Mouse (Mus musculus): Measurements from ENCODE around the gene Nat10.

DNA sequence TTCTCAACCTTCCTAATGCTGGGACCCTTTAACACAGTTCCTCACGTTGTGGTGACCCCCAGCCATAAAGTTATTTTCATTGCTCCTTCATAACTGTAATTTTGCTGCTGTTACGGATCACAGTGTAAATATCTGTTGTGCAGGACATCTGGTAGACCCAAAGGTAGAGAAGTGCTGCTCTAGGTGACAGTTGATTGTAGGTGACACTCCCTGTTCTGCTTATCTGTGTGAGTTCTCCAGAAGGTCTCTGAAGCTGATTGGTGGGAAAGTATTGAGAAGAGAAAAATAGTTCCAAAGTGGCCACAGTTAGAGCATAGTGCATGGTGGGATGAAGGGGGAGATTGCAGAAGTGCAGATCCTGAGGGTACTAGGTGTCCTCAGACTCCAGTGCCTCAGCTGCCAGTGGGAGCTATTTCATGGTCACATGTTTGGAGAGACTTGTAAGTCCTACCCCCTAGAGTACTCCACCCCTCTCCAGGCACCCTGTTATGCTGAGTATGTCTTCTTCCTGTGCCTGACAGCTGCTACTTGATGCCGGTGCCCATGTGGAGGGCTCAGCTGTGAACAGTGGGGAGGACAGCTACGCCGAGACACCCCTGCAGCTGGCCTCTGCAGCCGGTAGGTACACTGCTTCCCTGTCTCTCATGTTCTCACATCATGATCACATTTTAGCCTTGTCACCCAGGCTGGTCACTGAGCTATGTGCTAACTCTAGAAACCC, 53.9 kb downstream of the Nat10 start:
- TF ChIP-seq CTCF (IDR thresholded peaks at IDR 0.05; ENCODE audit: control insufficient read depth, insufficient read depth, low read length), result no peak
- TF ChIP-seq POLR2A (IDR thresholded peaks at IDR 0.05; ENCODE audit: borderline replicate concordance, control insufficient read depth, low read depth, low read length), result no peak

Measured in bone marrow, adult 2 months (tissue).